Mouse (Mus musculus) macrophage (primary cell): Measurements from ENCODE around the gene Plcl1. TPM values are rescaled to one million over a fixed set of nuclear protein-coding genes. Genes with fewer than 3 reads are reported as not detected.

Source experiments
- H3K27ac ChIP-seq: fragments of 350-480 bp; formaldehyde crosslinking; 2 replicates; pipeline ENCODE4 v1.9.0; 2021
- H3K36me3 ChIP-seq: fragments of 350-480 bp; formaldehyde crosslinking; 2 replicates; pipeline ENCODE4 v1.9.0; 2021; ENCODE audit errors: inconsistent target
- H3K4me3 ChIP-seq: fragments of 350-480 bp; formaldehyde crosslinking; 2 replicates; pipeline ENCODE4 v1.9.0; 2021; ENCODE audit errors: inconsistent target
- H3K79me2 ChIP-seq: fragments of 350-480 bp; formaldehyde crosslinking; 2 replicates; pipeline ENCODE4 v1.9.0; 2021; ENCODE audit errors: inconsistent target
- WGBS: methylation state at CpG from one replicate; pipeline ENCODE4 v1.1.7; 2026; ENCODE audit warnings: inconsistent platforms; ENCODE audit not compliant: missing documents; 5-methylcytosine and 5-hydroxymethylcytosine counted together
- polyA plus RNA-seq: library from polyadenylated mRNA; stranded (reverse); fragments of 250-400 nt; gene quantifications from 3 replicates; pipeline ENCODE4 v1.2.4, GENCODE M21; 2018; ENCODE audit warnings: inconsistent platforms

Plcl1 gene
- polyA plus RNA-seq, 1 experiment from 2014 or later: 0.40 TPM

- H3K27ac ChIP-seq: no peak overlapping the region
- no peak overlapping the region for H3K4me3 ChIP-seq
- no peaks in the 10 kb centered on the region for H3K36me3 ChIP-seq
- H3K79me2 ChIP-seq: no peaks in the 10 kb centered on the region
- WGBS: 85% methylated on average over 10 of the region's 10 CpGs
These were observed 350.0 kb downstream of the Plcl1 start for GRCm38 (mm10) chr1:55755742-55756141.

- H3K27ac ChIP-seq: no peak overlapping the region
- H3K36me3 ChIP-seq: no peaks in the 10 kb centered on the region
- H3K4me3 ChIP-seq: no peak overlapping the region
- H3K79me2 ChIP-seq: no peaks in the 10 kb centered on the region
- WGBS: 80% methylated on average over 5 of the region's 5 CpGs
These were observed 356.6 kb downstream of the Plcl1 start for GRCm38 (mm10) chr1:55762284-55762683.

- Histone ChIP-seq H3K79me2 (no peaks in the 10 kb centered on the region), H3K36me3 (no peaks in the 10 kb centered on the region), H3K4me3 (no peak overlapping the region), H3K27ac (no peak overlapping the region)
- 34% methylated on average over 2 of the region's 2 CpGs for WGBS
These were observed 357.4 kb downstream of the Plcl1 start for GRCm38 (mm10) chr1:55763171-55763570.

- Histone ChIP-seq H3K36me3 (no peaks in the 10 kb centered on the region), H3K27ac (no peak overlapping the region), H3K79me2 (no peaks in the 10 kb centered on the region), H3K4me3 (no peak overlapping the region)
- WGBS: 0% methylated on average over 1 of the region's 1 CpGs
These were observed 361.0 kb downstream of the Plcl1 start for GRCm38 (mm10) chr1:55766743-55767142.

GRCm38 (mm10) chr1:55770072-55770785 is 364.5 kb downstream of the Plcl1 start:
- Histone ChIP-seq H3K36me3 (no peaks in the 10 kb centered on the region), H3K4me3 (no peak overlapping the region), H3K79me2 (no peaks in the 10 kb centered on the region), H3K27ac (no peak overlapping the region)

GRCm38 (mm10) chr1:55792817-55793216 is 387.1 kb downstream of the Plcl1 start:
- 34% methylated on average over 6 of the region's 6 CpGs for WGBS
- Histone ChIP-seq H3K27ac (no peak overlapping the region), H3K36me3 (no peaks in the 10 kb centered on the region), H3K79me2 (no peaks in the 10 kb centered on the region), H3K4me3 (no peak overlapping the region)

Other genes starting within 250 kb of the Plcl1 start
- 1.1 to 2.8 TPM (median 1.6 TPM) in 3 replicates for gene Rftn2, start 179.1 kb upstream of the Plcl1 start, polyA plus RNA-seq
- gene Mars2, start 168.7 kb upstream of the Plcl1 start, polyA plus RNA-seq: 0.86 to 1.8 TPM (median 0.86 TPM) in 3 replicates
- gene Boll, start 42.5 kb upstream of the Plcl1 start, polyA plus RNA-seq: not detected in 3 replicates